Mouse (Mus musculus) heart, postnatal 14 days (tissue): ENCODE results near the gene Dlgap3. TPM values are rescaled to one million over a fixed set of nuclear protein-coding genes. Genes with fewer than 3 reads are reported as not detected.

Experiments
- DNase-seq, 2 experiments: peaks; one replicate each; pipeline ENCODE4 v3.0.0; 2021 to 2022
- intact Hi-C: fragments of 180-260 bp; cut with DNase I; formaldehyde crosslinking; loops from one replicate; pipeline ENCODE4 v1.15.1; 2025
- total RNA-seq, 2 experiments: library from RNA; stranded (reverse); gene quantifications; 2 replicates each; pipeline ENCODE4 v1.2.3; 2021

Gene Dlgap3
- total RNA-seq, 2 experiments from 2014 or later, result 0.26 to 0.29 TPM

DNA sequence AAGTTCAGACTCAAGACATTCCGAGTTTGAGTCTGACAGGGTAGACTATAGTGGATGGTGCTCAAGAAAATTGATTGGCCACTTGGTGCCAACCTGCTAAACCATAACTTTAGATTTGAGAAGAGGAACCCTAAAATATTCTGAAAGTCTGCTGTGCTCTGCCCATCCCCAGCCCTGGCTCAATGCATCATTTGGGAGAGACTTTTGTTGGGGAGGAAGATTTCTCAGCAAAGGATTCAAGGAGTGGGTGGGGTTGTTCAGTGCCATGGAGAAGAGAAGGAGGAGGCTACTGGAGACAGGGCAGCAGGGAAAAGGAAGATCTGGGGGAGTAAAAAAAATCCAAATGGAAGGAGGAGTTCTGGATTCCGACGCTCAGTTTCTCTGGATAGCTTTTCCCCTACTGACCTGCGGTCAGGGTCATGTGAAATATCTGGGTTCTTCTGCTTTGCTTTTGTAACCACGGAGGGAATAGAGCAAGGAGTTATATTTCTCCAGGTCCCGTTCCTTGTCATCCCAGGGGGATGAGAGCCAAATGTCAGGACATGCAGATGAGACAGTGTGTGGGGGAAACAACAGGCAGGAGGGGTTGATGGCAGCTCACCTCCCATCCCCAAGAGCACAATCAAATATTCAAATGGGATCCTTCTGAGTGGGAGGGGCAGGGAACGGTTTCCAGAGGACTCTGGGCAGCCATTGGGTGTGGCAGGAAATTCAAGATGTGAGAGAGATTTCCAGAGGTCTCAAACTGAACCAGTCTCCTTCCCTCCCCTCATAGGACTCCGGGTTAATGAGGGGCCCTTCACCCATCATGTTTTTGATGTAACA, 5.3 kb downstream of the Dlgap3 start:
- DNase-seq, result no peak
- intact Hi-C loops, result no loop called here

DNA sequence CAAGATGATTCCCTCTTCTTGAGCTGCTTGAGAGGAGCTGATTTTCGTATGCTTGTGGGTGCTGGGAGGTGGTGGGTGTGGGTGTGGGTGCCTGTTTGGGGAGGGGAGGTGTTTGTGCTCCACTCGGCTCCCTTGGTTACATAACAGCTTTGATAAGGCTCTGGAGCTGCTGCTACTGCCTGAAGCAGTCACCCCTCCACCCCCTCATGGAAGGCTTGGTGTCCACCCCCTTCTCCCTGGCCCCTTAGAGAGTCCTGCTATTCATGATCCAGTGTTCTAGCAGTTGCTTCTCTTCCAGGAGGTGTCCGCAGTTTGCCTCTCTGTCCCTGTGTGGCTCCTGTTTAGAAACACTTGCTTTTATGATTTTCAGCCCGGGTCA, 5.9 kb downstream of the Dlgap3 start:
- intact Hi-C loops, result no loop called here
- DNase-seq, result no peak

DNA sequence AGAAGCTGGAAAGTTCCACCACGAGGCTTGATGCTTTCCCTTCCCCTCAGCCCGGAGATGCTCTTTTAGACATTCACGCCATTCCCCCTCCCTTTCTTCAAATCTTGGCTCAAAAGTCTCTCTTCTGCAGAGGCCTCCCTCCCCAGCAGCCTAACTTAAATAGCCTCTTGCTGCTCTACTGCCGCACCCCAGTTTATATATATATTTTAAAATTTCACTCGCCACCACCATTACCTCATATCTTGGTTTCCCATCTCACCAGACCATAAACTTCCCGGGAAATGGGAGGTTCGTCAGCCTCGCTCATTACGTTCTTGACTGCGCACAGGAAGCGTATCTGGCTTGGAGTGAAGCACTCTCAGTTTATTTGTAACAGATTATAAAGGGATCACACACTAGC, 9.0 kb downstream of the Dlgap3 start:
- no peak for DNase-seq
- intact Hi-C loops, result no loop called here

DNA sequence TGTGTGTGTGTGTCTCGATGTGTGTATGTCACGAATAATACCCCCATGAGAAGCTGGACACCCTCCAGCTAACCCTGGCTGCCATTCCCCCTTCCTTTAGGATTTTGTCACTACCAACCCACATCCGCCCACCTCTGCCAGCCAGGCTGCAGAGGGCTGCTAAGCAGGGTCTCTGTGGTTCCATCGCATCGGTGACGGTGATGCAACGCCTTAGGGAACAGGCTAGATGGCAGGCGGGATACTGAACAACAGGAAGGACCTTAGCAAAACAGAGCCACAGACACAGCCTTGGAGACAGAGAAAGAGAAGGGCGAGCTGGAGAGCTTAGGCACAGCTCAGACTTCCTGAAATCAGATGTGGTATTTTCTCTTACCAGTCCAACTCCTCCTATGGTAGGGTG, 9.7 kb downstream of the Dlgap3 start:
- intact Hi-C loops, result no loop called here
- DNase-seq, result no peak

DNA sequence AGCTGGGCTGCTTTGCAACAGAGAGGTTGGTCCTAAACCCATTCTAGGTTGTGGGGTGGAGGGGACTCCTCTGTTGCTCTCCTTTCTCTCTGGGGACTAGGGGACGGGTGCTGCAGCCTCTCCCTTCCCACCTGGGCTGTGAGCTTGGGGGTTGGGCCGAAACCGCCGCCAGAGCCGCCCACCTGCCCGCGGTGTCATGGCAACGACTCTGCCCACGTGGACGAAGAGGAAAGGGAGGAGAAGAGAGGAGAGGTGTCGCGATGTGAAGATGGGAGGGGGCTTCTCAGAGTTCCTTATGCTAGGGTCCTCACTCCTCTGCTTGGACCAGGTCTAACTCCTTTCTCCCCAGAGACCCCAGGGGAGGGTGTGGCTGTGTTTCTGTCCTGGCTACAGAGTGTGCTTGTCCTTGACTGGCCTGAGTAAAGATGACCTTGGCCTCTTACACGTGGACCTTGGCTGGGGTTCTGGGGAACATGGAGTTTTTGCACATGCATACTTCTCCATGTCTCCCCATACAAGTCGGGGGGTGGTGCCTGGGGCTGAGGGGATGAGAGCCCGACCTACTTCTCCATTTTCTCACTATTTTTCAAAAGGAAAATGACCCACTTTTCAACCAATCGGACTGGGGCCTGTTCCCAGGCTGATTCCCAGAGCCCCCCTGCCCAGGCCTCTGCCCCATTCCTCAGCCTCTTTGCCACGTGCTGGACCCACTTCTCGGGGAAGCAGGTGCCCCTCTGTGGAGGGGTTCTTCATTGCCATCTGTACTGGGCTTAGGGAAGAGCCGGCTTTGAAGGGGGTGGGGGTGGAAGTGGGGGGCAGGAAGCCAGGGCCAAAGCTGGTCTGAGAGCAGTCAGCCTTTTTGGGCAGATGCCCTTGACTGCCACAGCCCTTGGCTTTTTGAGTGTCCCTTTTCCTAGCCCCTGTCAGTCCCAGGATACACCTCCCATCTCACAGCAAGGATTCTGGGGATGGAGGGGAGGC, 10.8 kb downstream of the Dlgap3 start:
- DNase-seq, result no peak
- intact Hi-C loops, result no loop called here

DNA sequence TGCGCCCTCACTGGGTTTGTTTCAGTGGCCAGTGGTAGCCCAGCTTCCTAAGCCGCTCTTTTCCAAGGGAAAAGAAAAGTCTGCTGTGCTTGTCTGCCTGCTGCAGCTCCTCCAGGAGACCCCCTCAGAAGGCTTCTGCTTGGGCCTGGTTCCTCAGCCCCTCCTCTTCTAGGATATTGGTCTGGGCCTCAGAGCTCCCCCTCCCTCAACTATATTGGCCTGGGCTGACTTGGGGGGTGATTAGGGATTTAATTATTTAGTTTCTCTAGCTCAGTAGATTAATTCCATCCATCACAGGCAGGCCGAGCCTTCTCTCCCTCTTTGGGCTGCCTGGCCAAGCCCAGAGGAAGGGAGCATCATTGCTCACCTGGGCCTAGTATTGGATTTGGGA, 11.4 kb downstream of the Dlgap3 start:
- intact Hi-C loops, result no loop called here

DNA sequence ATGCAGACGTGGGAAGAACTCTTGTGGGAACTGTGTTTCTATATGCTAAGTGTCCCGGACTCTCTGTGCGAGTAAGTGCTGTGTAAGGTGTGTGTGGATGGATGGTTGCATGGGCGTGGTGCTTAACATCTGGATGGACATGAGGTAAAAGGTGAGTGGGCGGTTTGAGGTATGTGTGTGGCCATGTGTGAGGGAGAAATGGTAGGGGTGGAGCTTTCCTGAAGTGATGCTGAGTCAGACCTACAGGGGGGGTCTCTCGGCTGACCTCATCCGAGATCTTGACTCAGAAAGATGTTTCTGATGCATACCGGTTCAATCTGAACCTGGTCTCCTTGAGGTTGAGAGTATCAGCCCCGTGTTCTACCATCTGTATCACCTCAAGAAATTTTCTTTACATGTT, 12.0 kb downstream of the Dlgap3 start:
- DNase-seq, result no peak
- intact Hi-C loops, result no loop called here

More for the DNA sequence above, 11.4 kb downstream of the Dlgap3 start:
- DNase-seq, result no peak

DNA sequence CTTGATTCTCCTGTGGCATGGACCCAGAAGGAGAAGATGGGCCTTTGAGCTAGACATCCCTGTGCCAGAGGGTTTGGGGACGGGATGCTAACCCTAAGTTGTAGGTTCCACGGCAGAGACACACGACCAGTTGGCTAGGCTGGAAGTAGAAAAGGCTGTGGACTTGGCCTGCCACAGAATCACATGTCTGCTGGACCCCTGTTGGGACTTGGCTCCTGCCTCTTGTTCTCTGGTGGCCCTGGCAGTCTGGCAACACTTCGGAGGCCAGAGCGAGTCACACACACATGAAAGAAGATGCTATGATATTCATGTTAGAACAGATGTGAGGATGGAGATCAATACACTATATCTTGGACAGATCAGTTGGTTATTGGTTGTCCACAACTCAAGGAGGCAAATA, 14.9 kb downstream of the Dlgap3 start:
- intact Hi-C loops, result no loop called here
- DNase-seq, result no peak

DNA sequence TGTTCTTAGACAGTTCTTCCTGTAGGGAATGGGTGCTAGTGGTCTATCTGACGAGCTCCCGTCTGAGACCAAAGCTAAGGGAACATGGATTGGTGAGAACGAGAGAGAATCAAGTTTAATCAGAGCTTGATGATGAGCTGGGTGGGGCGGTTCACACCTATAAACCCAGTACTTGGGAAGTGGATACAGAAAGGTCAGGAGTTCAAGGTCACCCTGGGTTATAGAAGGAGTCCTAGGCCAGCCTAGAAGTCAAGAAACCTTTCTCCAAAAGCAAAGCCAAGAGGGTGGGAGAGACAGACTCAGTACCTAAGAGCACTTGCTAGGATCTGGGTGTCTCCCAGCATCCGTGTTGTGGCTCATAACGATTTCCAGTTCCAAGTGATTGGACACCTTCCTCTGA, 21.9 kb downstream of the Dlgap3 start:
- DNase-seq, result no peak
- intact Hi-C loops, result no loop called here

DNA sequence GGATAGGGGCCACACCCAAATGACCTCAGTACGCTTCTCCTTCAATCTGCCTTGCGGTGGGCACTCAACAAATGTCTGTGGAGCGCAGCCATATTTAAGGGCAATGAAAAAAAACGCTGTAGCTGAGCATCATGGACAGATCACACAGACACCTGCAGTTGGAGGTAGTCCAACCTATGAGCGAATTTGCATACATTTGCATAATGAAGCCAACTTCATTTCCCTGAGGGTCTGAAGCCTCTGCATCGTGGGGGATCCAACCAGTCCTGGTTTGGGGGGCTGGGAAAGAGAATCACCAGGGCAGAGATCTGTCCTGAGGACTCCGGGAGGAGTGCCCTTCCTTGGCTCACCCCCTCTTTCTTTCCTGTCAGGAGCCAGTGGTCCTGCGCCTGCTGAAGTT, 23.7 kb downstream of the Dlgap3 start:
- intact Hi-C loops, result no loop called here
- DNase-seq, result no peak

DNA sequence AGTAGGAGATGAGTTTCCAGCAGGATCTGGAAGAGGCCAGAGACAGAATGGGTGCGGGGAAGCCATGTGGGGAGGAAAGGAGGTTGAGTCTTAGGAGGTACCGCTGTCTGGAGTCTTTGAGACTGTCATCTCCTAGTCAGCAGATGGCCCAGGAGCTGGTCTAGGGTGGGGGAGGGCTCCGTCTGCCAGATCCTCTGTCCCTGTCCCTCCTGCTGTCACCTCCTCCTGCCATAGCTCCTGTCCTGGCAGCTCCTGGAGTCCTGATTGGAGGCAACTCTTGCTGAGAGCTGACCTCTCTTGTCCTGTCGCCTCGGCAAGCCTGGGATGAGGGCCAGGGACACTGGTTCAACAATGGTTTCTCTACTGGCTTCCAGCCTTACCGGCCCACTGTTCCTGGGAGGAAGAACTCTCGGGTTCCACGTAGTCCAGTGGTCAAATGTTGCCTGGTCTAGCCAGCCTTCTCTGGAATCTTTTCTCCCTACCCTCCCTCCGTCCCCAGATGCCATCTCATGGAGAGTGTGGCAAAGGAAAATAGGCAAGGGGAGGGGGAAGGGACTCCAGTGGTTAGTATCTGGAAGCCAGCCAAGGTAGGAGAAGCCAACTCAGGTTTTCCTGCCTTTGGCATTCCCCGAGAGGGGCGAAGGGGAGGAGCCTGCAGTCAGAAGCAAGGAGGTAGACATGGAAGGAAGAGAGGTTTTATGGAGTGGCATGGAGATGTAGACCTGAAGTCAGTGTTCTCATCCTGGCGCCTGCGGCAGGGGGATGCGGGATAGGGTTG, 24.6 kb downstream of the Dlgap3 start:
- intact Hi-C loops, result no loop called here
- no peak for DNase-seq

DNA sequence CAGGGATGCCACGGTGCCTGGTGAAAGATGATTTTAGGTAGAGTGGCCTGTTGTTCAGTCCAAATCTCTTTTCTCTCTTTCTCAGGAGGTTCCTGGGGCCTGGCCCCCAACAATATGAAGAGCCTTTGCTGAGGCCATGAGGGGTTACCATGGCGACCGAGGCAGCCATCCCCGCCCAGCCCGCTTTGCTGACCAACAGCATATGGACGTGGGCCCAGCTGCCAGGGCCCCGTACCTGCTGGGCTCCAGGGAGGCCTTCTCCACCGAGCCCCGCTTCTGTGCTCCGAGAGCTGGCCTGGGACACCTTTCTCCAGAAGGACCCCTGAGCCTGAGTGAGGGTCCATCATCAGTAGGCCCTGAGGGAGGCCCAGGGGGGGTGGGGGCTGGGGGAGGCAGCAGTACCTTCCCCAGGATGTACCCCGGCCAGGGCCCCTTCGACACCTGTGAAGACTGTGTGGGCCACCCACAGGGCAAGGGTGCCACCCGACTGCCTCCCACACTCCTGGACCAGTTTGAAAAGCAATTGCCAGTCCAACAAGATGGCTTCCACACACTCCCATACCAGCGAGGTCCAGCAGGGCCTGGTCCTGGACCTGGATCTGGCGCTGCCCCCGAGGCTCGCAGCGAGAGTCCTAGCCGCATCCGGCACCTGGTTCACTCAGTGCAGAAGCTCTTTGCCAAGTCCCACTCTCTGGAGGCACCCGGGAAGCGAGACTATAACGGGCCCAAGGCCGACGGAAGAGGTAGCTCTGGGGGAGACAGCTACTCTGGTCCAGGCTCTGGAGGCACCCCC, 25.7 kb downstream of the Dlgap3 start:
- intact Hi-C loops, result no loop called here
- no peak for DNase-seq

DNA sequence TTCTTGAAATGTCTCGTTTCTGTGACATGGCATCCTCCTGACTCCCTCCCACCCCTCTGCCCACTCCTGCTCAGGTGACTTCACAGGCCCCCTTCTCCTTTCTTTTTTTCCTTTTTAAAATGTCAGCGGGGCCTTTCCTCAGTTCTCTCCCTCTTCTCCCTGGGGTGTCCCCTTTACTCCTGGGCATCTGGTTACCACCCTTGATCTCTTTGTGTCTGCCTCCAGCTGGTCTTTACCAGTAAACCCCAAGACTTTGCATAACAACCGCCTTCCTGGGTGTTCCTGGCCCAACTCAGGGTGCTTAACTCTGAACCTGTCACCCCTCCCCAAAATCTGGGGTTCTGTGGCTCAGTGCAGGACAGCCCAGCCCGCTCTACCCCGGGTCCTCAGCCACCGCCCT, 29.6 kb downstream of the Dlgap3 start:
- DNase-seq, result no peak
- intact Hi-C loops, result no loop called here

DNA sequence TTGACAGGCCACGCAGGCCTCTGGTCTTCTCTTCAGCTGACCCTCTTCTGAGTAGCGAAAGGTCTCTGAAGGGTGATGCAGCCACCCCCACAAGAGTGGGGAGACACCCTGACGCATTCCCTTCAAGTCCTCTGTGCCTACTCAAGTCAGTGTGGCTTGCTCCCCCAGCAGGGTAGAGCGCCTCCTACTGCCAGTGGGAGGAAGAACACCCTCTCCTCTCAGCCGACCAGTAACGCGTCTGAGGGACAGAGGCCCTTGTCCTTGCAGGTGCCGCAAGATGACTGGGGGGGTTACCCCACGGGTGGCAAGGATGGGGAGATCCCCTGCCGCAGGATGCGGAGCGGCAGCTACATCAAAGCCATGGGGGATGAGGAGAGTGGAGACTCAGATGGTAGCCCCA, 30.4 kb downstream of the Dlgap3 start:
- DNase-seq, result no peak

DNA sequence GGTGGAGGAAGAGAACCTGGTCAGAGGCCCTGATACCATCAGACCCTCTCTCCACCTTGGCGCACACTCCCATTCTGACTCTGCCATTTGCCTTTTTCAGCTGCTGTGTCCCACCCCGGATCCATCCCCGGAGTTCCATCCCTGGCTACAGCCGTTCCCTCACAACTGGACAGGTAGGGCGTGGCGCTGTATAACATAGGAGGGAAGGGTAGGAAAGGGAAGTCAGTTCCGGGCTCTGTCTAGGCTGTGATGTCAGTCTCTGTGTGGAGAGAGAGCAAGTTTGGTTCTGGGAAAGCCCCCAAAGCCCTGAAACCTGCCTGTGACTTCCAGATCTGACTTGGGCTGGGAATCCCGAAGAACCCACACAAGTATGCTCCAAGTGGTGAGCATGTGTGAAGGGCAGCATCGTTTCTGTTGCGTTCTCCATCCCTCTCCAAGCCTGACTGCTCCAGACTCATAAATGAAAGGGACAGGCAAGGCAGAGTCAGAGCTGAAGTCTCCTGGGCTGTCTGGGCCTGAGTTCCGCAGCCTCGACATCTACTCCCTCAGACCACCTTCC, 31.2 kb downstream of the Dlgap3 start:
- DNase-seq, result no peak
- intact Hi-C loops, result no loop called here

More for the DNA sequence above, 30.4 kb downstream of the Dlgap3 start:
- intact Hi-C loops, result no loop called here

DNA sequence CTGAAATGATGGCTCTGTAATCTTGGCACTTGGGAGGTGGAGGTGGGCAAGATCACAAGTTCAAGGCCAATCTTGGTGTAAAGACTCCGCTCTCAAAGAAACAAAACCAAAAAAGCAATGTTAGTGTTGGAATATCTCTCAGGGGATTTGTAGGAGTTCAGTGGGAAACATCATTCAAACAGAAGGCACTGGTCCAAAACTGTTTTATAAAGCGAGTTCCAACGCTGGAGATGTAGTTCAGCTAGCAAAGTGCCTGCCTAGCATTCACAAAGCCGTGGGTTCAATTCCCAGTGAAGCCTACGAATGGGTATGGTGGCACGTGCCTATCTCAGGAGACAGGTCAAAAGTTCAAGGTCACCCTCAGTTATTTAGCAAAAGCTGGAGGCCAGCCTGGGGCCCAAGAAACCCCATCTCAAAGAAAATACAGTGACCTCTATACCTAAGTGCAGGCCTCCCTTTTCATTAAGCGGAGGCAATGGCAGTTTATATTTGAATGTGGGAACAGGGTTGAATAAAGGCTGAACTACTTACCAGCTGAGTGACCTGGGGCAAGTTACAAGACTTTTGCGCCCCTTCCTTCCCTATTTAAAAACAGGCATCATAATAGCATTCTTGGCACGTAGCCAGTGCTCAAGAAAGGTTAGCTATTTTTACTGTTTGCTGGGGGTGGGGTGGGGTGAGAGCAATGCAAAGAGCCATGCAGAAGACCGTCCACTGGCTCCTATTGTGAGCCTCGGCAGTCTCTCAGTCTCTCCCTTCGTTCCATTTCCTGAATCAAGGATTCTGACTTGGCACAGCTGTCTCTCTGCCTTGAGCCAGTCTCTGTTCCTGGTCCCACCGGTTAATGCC, 32.0 kb downstream of the Dlgap3 start:
- intact Hi-C loops, result no loop called here

DNA sequence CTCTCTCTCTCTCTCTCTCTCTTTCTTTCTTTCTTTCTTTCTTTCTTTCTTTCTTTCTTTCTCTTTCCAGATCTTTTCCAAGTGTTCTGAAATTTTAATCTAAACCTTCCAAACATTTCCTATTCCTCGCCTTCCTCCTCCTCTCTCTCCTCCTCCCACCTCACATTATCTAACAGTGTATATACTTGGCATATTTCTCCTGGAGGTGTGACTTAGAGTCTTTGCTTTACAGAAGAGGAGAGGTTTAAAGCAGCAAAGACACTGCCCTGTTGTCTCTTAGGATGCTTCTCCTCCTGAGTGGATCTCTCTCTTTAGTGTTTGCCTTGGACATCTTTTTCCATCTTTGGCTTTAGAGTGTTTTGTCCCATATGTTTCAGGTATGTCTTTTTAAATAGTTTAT, 34.1 kb downstream of the Dlgap3 start:
- no peak for DNase-seq
- intact Hi-C loops, result no loop called here

More for the DNA sequence above, 32.0 kb downstream of the Dlgap3 start:
- peak in 1 of 2 experiments; percentile 14 for DNase-seq

DNA sequence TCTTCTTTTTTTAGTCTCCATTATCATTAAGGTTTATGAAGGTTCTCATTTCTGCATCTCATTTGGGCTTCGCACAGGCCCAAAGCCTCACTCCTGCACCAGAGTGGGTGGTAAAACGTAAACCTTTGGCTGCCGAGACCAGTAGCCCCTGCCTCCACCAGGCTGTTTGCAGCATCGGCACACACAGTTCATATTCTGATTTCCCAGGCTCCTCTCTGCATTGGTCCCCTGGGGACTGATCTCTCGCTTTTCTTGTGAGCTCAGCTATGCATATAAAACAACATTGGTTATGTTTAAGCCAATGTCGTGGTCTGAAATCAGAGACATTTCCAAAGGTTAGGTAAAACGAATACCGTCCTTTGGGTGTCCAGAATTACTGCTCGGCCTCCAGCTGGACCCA, 42.3 kb downstream of the Dlgap3 start:
- no peak for DNase-seq
- intact Hi-C loops, result no loop called here

DNA sequence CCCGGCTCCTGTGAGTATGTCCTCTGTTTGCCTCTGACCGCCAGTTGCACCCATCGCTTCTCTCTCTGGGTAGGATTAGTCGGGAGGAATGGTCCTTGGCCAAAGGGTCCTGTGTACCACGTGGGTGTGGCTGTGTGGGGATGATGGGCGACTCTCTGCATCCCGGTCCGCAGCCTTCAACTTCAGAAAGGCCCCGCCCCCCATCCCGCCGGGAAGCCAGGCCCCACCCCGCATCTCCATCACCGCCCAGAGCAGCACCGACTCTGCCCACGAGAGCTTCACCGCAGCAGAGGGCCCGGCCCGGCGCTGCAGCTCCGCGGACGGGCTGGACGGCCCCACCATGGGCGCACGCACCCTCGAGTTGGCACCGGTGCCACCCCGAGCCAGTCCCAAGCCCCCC, 45.5 kb downstream of the Dlgap3 start:
- intact Hi-C loops, result no loop called here
- DNase-seq, result no peak
